Mouse (Mus musculus) heart, embryonic 16.5 days (tissue): ENCODE results near the gene Acadvl. TPM values are rescaled to one million over a fixed set of nuclear protein-coding genes. Genes with fewer than 3 reads are reported as not detected.

ENCODE experiments used
- ATAC-seq: fragments of 200-750 bp; cut with Nextera tagmentation; replicated peaks from 2 replicates; pipeline ENCODE4 v1.8.0; 2017; ENCODE audit warnings: moderate number of reproducible peaks; ENCODE audit not compliant: insufficient read depth, low FRiP score; ENCODE audit errors: extremely low read depth
- H3K27ac ChIP-seq: fragments of 300-500 bp; sonication (generic); 2 replicates; pipeline ENCODE4 v1.5.1; 2014; ENCODE audit warnings: mild to moderate bottlenecking, low read length, control low read depth, moderate library complexity
- H3K27me3 ChIP-seq: fragments of 300-500 bp; sonication (generic); 2 replicates; pipeline ENCODE4 v1.6.1; 2014; ENCODE audit warnings: low read length, mixed read lengths; ENCODE audit not compliant: control insufficient read depth, insufficient read depth
- H3K36me3 ChIP-seq: fragments of 300-500 bp; sonication (generic); 2 replicates; pipeline ENCODE4 v1.6.1; 2014; ENCODE audit not compliant: control insufficient read depth, insufficient read depth
- H3K4me1 ChIP-seq: fragments of 300-500 bp; sonication (generic); 2 replicates; pipeline ENCODE4 v1.6.1; 2014; ENCODE audit warnings: low read length, mixed read lengths; ENCODE audit not compliant: control insufficient read depth, insufficient read depth
- H3K4me2 ChIP-seq: fragments of 300-500 bp; sonication (generic); 2 replicates; pipeline ENCODE4 v1.6.1; 2014; ENCODE audit warnings: low read depth, mild to moderate bottlenecking, control low read depth, low read length
- H3K4me3 ChIP-seq: fragments of 300-500 bp; sonication (generic); 2 replicates; pipeline ENCODE4 v1.5.1; 2014; ENCODE audit warnings: mild to moderate bottlenecking, control low read depth, low read length
- H3K9ac ChIP-seq: fragments of 300-500 bp; sonication (generic); 2 replicates; pipeline ENCODE4 v1.6.1; 2014; ENCODE audit warnings: low read length, control low read depth
- H3K9me3 ChIP-seq: fragments of 300-500 bp; sonication (generic); replicated peaks from 2 replicates; pipeline ENCODE4 v1.6.1; 2016; ENCODE audit warnings: low read length; ENCODE audit not compliant: control insufficient read depth
- WGBS: fragments of 180-500 bp; shearing (Covaris S2); extraction: QIAGEN DNeasy Blood & Tissue Kit; methylation state at CpG from one replicate; pipeline ENCODE4 v1.1.7; 2014; 5-methylcytosine and 5-hydroxymethylcytosine counted together
- polyA plus RNA-seq: library from polyadenylated mRNA; unstranded; fragments of >200 nt; fragmentation: Nextera tagmentation; extraction: Ambion mirVana; gene quantifications from 2 replicates; pipeline ENCODE4 v1.2.1, GENCODE M21; 2015

Acadvl gene
- polyA plus RNA-seq, 1 experiment from 2014 or later = 276 TPM

DNA sequence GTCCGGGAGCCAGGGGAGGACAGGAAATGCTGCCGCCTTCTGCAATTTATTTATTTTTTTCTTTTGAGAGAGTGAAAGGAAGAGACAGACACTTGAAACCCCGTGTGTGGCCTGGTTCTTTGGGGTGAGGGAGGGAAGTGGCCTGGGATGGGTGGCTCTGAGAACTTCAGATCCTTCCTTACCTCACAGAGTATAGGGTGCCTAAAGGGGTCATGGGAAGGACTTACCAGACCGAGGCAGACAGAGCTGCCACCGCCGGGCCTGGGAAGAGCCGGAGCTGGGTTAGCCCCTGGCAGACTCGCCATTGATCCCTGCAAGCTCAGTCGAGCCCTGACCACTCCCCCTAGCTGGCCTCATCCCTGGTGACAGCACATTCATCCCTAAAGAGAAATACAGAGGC is 30.2 kb upstream of the Acadvl start:
- WGBS = 45% methylated on average over 9 of the region's 9 CpGs
- Histone ChIP-seq H3K27ac (no peak overlapping the region), H3K36me3 (no peaks in the 10 kb centered on the region), H3K4me1 (no peaks in the 10 kb centered on the region), H3K9me3 (no peaks in the 10 kb centered on the region), H3K4me3 (no peak overlapping the region), H3K27me3 (no peaks in the 10 kb centered on the region), H3K9ac (no peak overlapping the region), H3K4me2 (no peak overlapping the region)
- ATAC-seq = no peak

DNA sequence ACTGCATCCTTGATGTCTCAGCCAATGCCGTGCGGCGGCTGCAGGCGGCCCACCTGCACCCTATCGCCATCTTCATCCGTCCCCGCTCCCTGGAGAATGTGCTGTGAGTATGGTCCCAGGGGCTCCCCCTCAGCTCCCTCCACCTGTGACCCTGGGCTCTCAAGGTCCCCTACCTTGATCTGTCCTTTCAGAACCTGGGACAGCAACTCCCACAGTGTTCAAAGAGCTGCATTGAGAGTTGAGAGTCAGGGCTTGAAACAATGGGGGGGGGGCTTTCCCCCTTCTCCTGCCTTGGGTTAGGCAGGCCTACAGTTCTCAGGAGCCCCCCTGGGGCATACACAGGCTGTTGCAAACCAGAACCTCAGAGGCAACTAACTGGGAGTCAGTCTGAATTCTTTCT is 28.5 kb upstream of the Acadvl start:
- no peaks in the 10 kb centered on the region for H3K27me3 ChIP-seq
- H3K27ac ChIP-seq = no peak overlapping the region
- no peak overlapping the region for H3K4me2 ChIP-seq
- no peak for ATAC-seq
- no peak overlapping the region for H3K4me3 ChIP-seq
- H3K4me1 ChIP-seq = no peaks in the 10 kb centered on the region
- no peaks in the 10 kb centered on the region for H3K36me3 ChIP-seq
- WGBS = 82% methylated on average over 7 of the region's 7 CpGs
- no peaks in the 10 kb centered on the region for H3K9me3 ChIP-seq
- no peak overlapping the region for H3K9ac ChIP-seq

- Histone ChIP-seq H3K36me3 (no peaks in the 10 kb centered on the region), H3K27me3 (no peaks in the 10 kb centered on the region), H3K4me3 (no peak overlapping the region), H3K4me2 (no peak overlapping the region), H3K27ac (no peak overlapping the region), H3K9ac (no peak overlapping the region), H3K4me1 (no peaks in the 10 kb centered on the region), H3K9me3 (no peaks in the 10 kb centered on the region)
- no peak for ATAC-seq
- WGBS = 89% methylated on average over 23 of the region's 23 CpGs
Observed at GRCm38 (mm10) chr11:70042309-70043085, 27.3 kb upstream of the Acadvl start.

DNA sequence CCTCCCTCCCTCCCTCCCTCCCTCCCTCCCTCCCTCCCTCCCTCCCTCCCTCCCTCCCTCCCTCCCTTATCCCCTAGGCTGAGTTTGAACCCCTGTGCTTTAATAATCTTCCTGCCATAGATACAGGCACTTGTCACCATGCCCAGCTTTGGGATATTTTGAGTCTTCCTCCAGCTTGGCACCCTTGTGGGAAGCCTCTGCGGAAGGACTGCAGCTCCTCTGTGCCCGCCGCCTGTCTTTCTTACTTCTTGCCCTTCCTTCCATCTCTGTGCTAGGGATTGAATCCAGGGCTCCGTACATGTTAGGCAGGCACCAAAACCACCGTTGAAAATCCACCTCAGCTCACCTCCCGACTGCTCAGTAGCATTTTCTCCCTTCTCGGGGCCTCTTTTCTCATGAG is 25.0 kb upstream of the Acadvl start:
- no peak overlapping the region for H3K4me3 ChIP-seq
- H3K9me3 ChIP-seq = no peaks in the 10 kb centered on the region
- H3K9ac ChIP-seq = no peak overlapping the region
- H3K27me3 ChIP-seq = no peaks in the 10 kb centered on the region
- ATAC-seq = no peak
- no peak overlapping the region for H3K27ac ChIP-seq
- no peaks in the 10 kb centered on the region for H3K36me3 ChIP-seq
- H3K4me1 ChIP-seq = no peaks in the 10 kb centered on the region
- H3K4me2 ChIP-seq = no peak overlapping the region
- 75% methylated on average over 7 of the region's 7 CpGs for WGBS

GRCm38 (mm10) chr11:70039631-70040030 is 24.4 kb upstream of the Acadvl start:
- no peak for ATAC-seq
- Histone ChIP-seq H3K36me3 (no peaks in the 10 kb centered on the region), H3K9me3 (no peaks in the 10 kb centered on the region), H3K4me3 (no peak overlapping the region), H3K4me2 (no peak overlapping the region), H3K4me1 (no peaks in the 10 kb centered on the region), H3K27me3 (no peaks in the 10 kb centered on the region), H3K9ac (no peak overlapping the region), H3K27ac (no peak overlapping the region)
- WGBS = 83% methylated on average over 10 of the region's 10 CpGs

DNA sequence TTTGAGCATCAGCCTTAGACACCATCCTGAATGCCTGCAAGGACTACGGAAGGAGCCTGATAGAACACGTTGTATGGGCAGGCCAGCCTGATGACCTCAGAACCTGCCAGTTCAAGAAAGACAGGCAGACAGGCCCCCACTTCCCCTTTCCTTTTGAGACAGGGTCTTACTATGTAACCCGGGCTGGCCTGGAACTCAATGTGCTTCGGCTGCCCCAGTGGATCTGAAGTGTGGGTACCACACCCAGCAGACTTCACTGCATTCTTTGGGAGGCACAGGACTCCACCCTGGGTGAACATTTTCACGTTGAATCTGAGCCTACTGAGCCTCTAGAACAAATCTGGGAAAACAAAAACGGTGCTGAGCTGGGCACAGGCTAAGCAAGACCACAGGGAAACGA is 23.0 kb upstream of the Acadvl start:
- Histone ChIP-seq H3K36me3 (no peaks in the 10 kb centered on the region), H3K9me3 (no peaks in the 10 kb centered on the region), H3K4me2 (no peak overlapping the region), H3K4me3 (no peak overlapping the region), H3K27ac (no peak overlapping the region), H3K9ac (no peak overlapping the region), H3K27me3 (no peaks in the 10 kb centered on the region), H3K4me1 (no peaks in the 10 kb centered on the region)
- WGBS = 71% methylated on average over 7 of the region's 7 CpGs
- ATAC-seq = no peak

GRCm38 (mm10) chr11:70031321-70031670 is 16.1 kb upstream of the Acadvl start:
- Histone ChIP-seq H3K4me1 (peaks cover 23% of the 10 kb centered on the region), H3K4me2 (no peak overlapping the region), H3K27ac (no peak overlapping the region), H3K9me3 (no peaks in the 10 kb centered on the region), H3K36me3 (peaks cover 3% of the 10 kb centered on the region; the same call in 1 of the 2 replicates), H3K27me3 (no peaks in the 10 kb centered on the region), H3K4me3 (no peak overlapping the region), H3K9ac (no peak overlapping the region)
- WGBS = 92% methylated on average over 11 of the region's 11 CpGs
- no peak for ATAC-seq

DNA sequence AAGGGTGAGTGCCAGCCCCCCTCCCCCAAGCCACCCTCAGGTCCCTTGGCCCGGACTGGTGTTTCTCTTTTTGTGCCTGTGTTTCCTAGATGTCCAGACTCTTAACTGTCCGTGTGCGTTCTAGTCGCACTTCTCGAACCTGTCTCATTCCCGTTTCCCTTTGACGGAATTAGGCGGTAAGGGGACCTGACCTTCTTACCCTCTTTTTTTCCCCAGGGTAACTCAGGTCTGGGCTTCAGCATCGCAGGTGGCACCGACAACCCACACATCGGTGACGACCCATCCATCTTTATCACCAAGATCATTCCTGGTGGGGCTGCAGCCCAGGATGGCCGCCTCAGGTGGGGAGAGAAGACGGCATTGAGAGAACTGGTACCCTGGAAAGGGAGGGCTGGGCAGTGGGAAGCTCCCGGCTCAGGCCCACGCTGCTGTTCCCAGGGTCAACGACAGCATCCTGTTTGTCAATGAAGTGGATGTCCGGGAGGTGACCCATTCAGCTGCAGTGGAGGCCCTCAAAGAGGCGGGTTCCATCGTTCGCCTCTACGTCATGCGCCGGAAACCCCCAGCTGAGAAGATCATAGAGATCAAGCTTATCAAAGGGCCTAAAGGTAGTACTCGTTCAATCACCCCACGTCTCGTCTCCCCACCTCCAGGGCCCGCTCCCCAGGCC is 15.6 kb upstream of the Acadvl start:
- H3K27me3 ChIP-seq = no peaks in the 10 kb centered on the region
- no peak for ATAC-seq

GRCm38 (mm10) chr11:70029829-70030550 is 14.8 kb upstream of the Acadvl start:
- Histone ChIP-seq H3K4me3 (no peak overlapping the region), H3K4me1 (peaks cover 27% of the 10 kb centered on the region)
- WGBS = 51% methylated on average over 11 of the region's 11 CpGs

More for the DNA sequence above, 15.6 kb upstream of the Acadvl start:
- H3K36me3 ChIP-seq = peaks cover 3% of the 10 kb centered on the region; the same call in 1 of the 2 replicates
- H3K4me1 ChIP-seq = peaks cover 27% of the 10 kb centered on the region
- no peak overlapping the region for H3K9ac ChIP-seq
- 94% methylated on average over 28 of the region's 28 CpGs for WGBS
- no peak overlapping the region for H3K27ac ChIP-seq
- no peak overlapping the region for H3K4me2 ChIP-seq
- H3K4me3 ChIP-seq = no peak overlapping the region
- no peaks in the 10 kb centered on the region for H3K9me3 ChIP-seq

More at GRCm38 (mm10) chr11:70029829-70030550, 14.8 kb upstream of the Acadvl start:
- no peaks in the 10 kb centered on the region; the same call in 1 of the 2 replicates for H3K27me3 ChIP-seq
- peaks cover 3% of the 10 kb centered on the region; the same call in 1 of the 2 replicates for H3K36me3 ChIP-seq
- peak overlapping the region; percentile 62 for H3K4me2 ChIP-seq
- H3K9ac ChIP-seq = no peak overlapping the region
- no peak; the same call in 1 of the 2 replicates for ATAC-seq
- H3K9me3 ChIP-seq = no peaks in the 10 kb centered on the region
- H3K27ac ChIP-seq = 0 out of 2 replicates have a peak overlapping the region, but pooled peaks have one; percentile 12
